Mouse (Mus musculus): ENCODE measurements around the gene Cd3eap. TPM values are rescaled to one million over a fixed set of nuclear protein-coding genes. Genes with fewer than 3 reads are reported as not detected.
A peak's percentile ranks its signal among the peaks of the same experiment; 100 is the strongest.

Cd3eap gene
- polyA plus RNA-seq, 1 experiment from 2014 or later, result 18.0 TPM

DNA sequence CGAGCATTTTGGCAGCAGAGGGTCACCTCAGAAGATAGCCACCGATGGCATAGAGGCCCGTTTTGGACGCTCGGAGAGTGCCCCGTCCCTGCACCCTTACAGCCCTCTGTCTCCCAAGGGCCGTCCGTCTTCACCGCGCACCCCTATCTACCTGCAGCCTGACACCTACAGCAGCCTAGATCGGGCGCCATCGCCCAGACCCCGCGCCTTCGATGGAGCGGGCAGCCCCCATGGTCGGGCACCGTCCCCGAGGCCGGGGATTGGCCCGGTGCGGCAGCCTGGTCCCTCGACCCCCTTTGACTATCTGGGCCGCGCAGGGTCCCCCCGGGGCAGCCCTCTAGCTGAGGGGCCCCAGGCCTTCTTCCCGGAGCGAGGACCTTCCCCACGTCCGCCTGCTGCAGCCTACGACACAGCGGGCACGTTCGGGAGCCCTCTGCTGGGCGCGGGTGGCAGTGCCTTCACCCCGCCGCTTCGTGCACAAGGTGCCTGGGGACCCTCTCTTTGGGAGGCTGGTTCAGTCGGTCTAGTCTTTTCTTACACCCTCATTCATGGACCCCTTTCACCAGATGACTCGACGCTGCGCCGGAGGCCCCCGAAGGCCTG lies 10.6 kb upstream of the Cd3eap start:
- H3K9me3 ChIP-seq (ENCODE audit: control insufficient read depth, low read length), result no peaks in the 10 kb centered on the region
- H3K9ac ChIP-seq (ENCODE audit: low read length), result peak overlapping the region; percentile 37
- peak; percentile 67 for ATAC-seq (ENCODE audit: insufficient read depth, low FRiP score, low TSS enrichment)
- H3K4me3 ChIP-seq (ENCODE audit: low read depth, low read length), result peak overlapping the region; percentile 25
- peak overlapping the region; percentile 56 for H3K4me2 ChIP-seq (ENCODE audit: low read depth)
- H3K27ac ChIP-seq (ENCODE audit: low read depth, low read length), result no peak overlapping the region
- 11% methylated on average over 46 of the region's 46 CpGs for WGBS
- H3K4me1 ChIP-seq (ENCODE audit: control insufficient read depth, insufficient read depth, low read length), result no peaks in the 10 kb centered on the region
- H3K27me3 ChIP-seq (ENCODE audit: control insufficient read depth, insufficient read depth, low read length), result no peaks in the 10 kb centered on the region
- H3K36me3 ChIP-seq (ENCODE audit: control insufficient read depth, insufficient read depth, low read length), result no peaks in the 10 kb centered on the region
- DNase-seq (ENCODE audit: low spot score), result peak; percentile 82

DNA sequence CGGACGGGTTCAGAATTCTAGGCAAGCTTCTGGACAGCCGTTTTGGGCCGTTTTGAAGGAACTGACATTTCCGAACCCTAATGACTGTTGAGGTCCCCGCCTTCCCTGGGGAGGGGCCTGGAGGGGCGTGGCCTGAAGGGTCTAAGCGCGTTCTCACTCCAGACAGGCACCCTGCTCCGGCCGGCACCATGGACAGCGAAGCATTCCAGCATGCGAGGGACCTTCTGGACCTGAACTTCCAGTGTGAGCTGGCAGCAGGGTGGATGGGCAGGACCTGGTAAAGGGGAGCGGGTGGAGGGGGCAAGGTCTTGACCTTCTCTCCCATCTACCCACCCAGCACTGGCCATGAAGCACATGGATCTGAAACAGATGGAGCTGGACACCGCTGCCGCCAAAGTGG lies 9.1 kb upstream of the Cd3eap start:
- Histone ChIP-seq H3K27me3 (ENCODE audit: control insufficient read depth, insufficient read depth, low read length) (no peaks in the 10 kb centered on the region), H3K4me1 (ENCODE audit: control insufficient read depth, insufficient read depth, low read length) (no peaks in the 10 kb centered on the region), H3K4me3 (ENCODE audit: low read depth, low read length) (no peak overlapping the region), H3K4me2 (ENCODE audit: low read depth) (no peak overlapping the region), H3K9me3 (ENCODE audit: control insufficient read depth, low read length) (no peaks in the 10 kb centered on the region), H3K36me3 (ENCODE audit: control insufficient read depth, insufficient read depth, low read length) (no peaks in the 10 kb centered on the region), H3K27ac (ENCODE audit: low read depth, low read length) (no peak overlapping the region), H3K9ac (ENCODE audit: low read length) (no peak overlapping the region)
- WGBS, result 23% methylated on average over 16 of the region's 16 CpGs
- ATAC-seq (ENCODE audit: insufficient read depth, low FRiP score, low TSS enrichment), result no peak
- DNase-seq (ENCODE audit: low spot score), result no peak

- Histone ChIP-seq H3K27me3 (ENCODE audit: control insufficient read depth, insufficient read depth, low read length) (no peaks in the 10 kb centered on the region), H3K9ac (ENCODE audit: low read length) (no peak overlapping the region), H3K27ac (ENCODE audit: low read depth, low read length) (no peak overlapping the region), H3K4me3 (ENCODE audit: low read depth, low read length) (no peak overlapping the region), H3K4me1 (ENCODE audit: control insufficient read depth, insufficient read depth, low read length) (no peaks in the 10 kb centered on the region), H3K4me2 (ENCODE audit: low read depth) (no peak overlapping the region), H3K9me3 (ENCODE audit: control insufficient read depth, low read length) (no peaks in the 10 kb centered on the region), H3K36me3 (ENCODE audit: control insufficient read depth, insufficient read depth, low read length) (no peaks in the 10 kb centered on the region)
- DNase-seq (ENCODE audit: low spot score) (no peak), ATAC-seq (ENCODE audit: insufficient read depth, low FRiP score, low TSS enrichment) (no peak)
- 79% methylated on average over 4 of the region's 4 CpGs for WGBS
Observed at GRCm38 (mm10) chr7:19365376-19365775, 6.1 kb upstream of the Cd3eap start.

- Histone ChIP-seq H3K4me2 (ENCODE audit: low read depth) (no peak overlapping the region), H3K9ac (ENCODE audit: low read length) (no peak overlapping the region), H3K27ac (ENCODE audit: low read depth, low read length) (no peak overlapping the region), H3K36me3 (ENCODE audit: control insufficient read depth, insufficient read depth, low read length) (no peaks in the 10 kb centered on the region), H3K4me1 (ENCODE audit: control insufficient read depth, insufficient read depth, low read length) (no peaks in the 10 kb centered on the region; the same call in 1 of the 2 replicates), H3K4me3 (ENCODE audit: low read depth, low read length) (no peak overlapping the region), H3K9me3 (ENCODE audit: control insufficient read depth, low read length) (no peaks in the 10 kb centered on the region), H3K27me3 (ENCODE audit: control insufficient read depth, insufficient read depth, low read length) (no peaks in the 10 kb centered on the region)
- DNase-seq (ENCODE audit: low spot score), result peak; percentile 69
- WGBS, result 4% methylated on average over 18 of the region's 18 CpGs
- ATAC-seq (ENCODE audit: insufficient read depth, low FRiP score, low TSS enrichment), result no peak
Observed at GRCm38 (mm10) chr7:19363881-19364280, 4.6 kb upstream of the Cd3eap start.

- Histone ChIP-seq H3K4me1 (ENCODE audit: control insufficient read depth, insufficient read depth, low read length) (no peaks in the 10 kb centered on the region; the same call in 1 of the 2 replicates), H3K9ac (ENCODE audit: low read length) (no peak overlapping the region), H3K4me3 (ENCODE audit: low read depth, low read length) (no peak overlapping the region), H3K9me3 (ENCODE audit: control insufficient read depth, low read length) (no peaks in the 10 kb centered on the region), H3K27me3 (ENCODE audit: control insufficient read depth, insufficient read depth, low read length) (no peaks in the 10 kb centered on the region), H3K36me3 (ENCODE audit: control insufficient read depth, insufficient read depth, low read length) (no peaks in the 10 kb centered on the region), H3K27ac (ENCODE audit: low read depth, low read length) (no peak overlapping the region), H3K4me2 (ENCODE audit: low read depth) (no peak overlapping the region)
- DNase-seq (ENCODE audit: low spot score) (no peak), ATAC-seq (ENCODE audit: insufficient read depth, low FRiP score, low TSS enrichment) (no peak)
- 62% methylated on average over 4 of the region's 4 CpGs for WGBS
Observed at GRCm38 (mm10) chr7:19362276-19362675, 3.0 kb upstream of the Cd3eap start.

DNA sequence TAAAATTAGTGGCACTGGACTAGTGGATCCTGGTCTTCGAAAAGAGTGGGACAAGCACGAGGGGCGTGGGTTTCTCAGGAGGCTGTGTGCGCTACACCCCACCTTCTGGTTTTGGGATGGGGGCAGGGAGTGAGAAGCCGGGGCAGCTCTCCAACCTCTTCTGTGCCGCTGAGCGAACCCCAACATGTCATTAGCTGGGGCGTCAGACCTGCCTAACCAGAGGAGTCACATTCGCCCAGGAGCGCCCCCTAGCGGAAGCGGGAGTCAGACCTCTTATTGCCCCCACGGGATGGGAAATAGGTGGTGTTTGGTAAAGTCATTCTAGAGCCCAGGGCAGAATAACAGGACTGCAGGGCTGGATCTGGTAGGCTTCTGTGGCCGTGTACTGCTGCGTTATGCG lies 2.4 kb upstream of the Cd3eap start:
- no peaks in the 10 kb centered on the region for H3K9me3 ChIP-seq (ENCODE audit: control insufficient read depth, low read length)
- ATAC-seq (ENCODE audit: insufficient read depth, low FRiP score, low TSS enrichment) (no peak), DNase-seq (ENCODE audit: low spot score) (peak; percentile 65)
- H3K4me1 ChIP-seq (ENCODE audit: control insufficient read depth, insufficient read depth, low read length), result no peaks in the 10 kb centered on the region; the same call in 1 of the 2 replicates
- WGBS, result 9% methylated on average over 16 of the region's 16 CpGs
- no peak overlapping the region for H3K9ac ChIP-seq (ENCODE audit: low read length)
- H3K4me2 ChIP-seq (ENCODE audit: low read depth), result peak overlapping the region; percentile 95
- peak overlapping the region; percentile 49 for H3K4me3 ChIP-seq (ENCODE audit: low read depth, low read length)
- H3K27ac ChIP-seq (ENCODE audit: low read depth, low read length), result no peak overlapping the region
- H3K27me3 ChIP-seq (ENCODE audit: control insufficient read depth, insufficient read depth, low read length), result no peaks in the 10 kb centered on the region
- H3K36me3 ChIP-seq (ENCODE audit: control insufficient read depth, insufficient read depth, low read length), result 0 out of 2 replicates have a peak, but pooled peaks cover 2% of the 10 kb centered on the region

- Histone ChIP-seq H3K27me3 (ENCODE audit: control insufficient read depth, insufficient read depth, low read length) (no peaks in the 10 kb centered on the region), H3K9me3 (ENCODE audit: control insufficient read depth, low read length) (no peaks in the 10 kb centered on the region), H3K9ac (ENCODE audit: low read length) (0 out of 2 replicates have a peak overlapping the region, but pooled peaks have one; percentile 30), H3K36me3 (ENCODE audit: control insufficient read depth, insufficient read depth, low read length) (peaks cover 2% of the 10 kb centered on the region; the same call in 1 of the 2 replicates), H3K4me3 (ENCODE audit: low read depth, low read length) (peak overlapping the region; percentile 49), H3K27ac (ENCODE audit: low read depth, low read length) (no peak overlapping the region), H3K4me1 (ENCODE audit: control insufficient read depth, insufficient read depth, low read length) (no peaks in the 10 kb centered on the region; the same call in 1 of the 2 replicates), H3K4me2 (ENCODE audit: low read depth) (peak overlapping the region; percentile 95)
- WGBS, result 0% methylated on average over 23 of the region's 27 CpGs
- ATAC-seq (ENCODE audit: insufficient read depth, low FRiP score, low TSS enrichment), result peak; percentile 55; the same call in 1 of the 2 replicates
- peak; percentile 87 for DNase-seq (ENCODE audit: low spot score)
Observed at GRCm38 (mm10) chr7:19360944-19361343, 1.7 kb upstream of the Cd3eap start.

DNA sequence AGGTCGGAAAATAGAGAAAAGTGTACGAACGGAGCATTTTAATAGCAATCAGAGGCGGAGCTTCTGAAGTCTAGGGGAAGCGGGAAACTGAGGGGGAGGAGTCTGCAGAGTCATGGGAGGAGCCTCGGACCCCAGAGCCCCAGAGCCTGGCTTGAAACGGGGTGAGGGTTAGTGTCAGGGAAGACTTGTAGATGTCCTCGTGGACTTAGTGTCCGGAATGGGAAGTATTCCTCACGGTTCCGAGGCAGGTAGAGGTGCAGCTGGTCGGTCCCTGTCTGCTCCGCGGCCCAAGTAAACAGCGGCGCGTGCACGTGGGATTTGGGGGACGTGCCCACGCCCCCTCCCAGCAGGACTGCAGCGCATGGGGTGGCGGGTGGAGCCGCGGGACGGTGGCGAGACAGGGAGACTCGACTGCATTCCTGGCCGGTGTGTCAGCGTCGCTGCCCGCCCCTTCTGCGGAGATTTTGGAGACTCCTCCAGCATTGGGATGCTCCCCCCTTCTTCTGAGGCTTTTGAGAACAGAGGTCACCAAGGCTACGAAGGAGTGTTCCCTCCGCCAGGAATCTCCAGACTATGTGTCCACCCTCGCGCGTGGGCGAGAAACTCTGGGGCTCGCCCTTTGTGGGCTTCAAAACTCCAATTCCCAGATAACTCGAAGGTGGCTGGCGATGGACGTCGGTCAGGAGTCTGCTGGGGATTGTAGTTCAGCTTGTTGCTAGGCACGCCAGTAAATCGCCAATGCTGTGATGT lies 784 bp upstream of the Cd3eap start:
- Histone ChIP-seq H3K9ac (ENCODE audit: low read length) (peak overlapping the region; percentile 54), H3K27ac (ENCODE audit: low read depth, low read length) (no peak overlapping the region), H3K36me3 (ENCODE audit: control insufficient read depth, insufficient read depth, low read length) (peaks cover 3% of the 10 kb centered on the region), H3K4me1 (ENCODE audit: control insufficient read depth, insufficient read depth, low read length) (no peaks in the 10 kb centered on the region; the same call in 1 of the 2 replicates), H3K27me3 (ENCODE audit: control insufficient read depth, insufficient read depth, low read length) (no peaks in the 10 kb centered on the region), H3K4me3 (ENCODE audit: low read depth, low read length) (peak overlapping the region; percentile 49), H3K4me2 (ENCODE audit: low read depth) (peak overlapping the region; percentile 95), H3K9me3 (ENCODE audit: control insufficient read depth, low read length) (no peaks in the 10 kb centered on the region)
- under 1% methylated on average over 45 of the region's 45 CpGs for WGBS
- peak; percentile 82 for DNase-seq (ENCODE audit: low spot score)
- peak; percentile 69 for ATAC-seq (ENCODE audit: insufficient read depth, low FRiP score, low TSS enrichment)
